Mouse (Mus musculus) heart, postnatal 0 days (tissue): ENCODE measurements at regions not wholly inside any gene's neighbourhood (a gene's known extent, or its start where the extent isn't known, plus 50 kb on each side); places are given as distances from the start of the nearest gene placed in this dataset.

Experiments used
- CTCF ChIP-seq: IDR thresholded peaks from 2 replicates; pipeline ENCODE4 v1.5.1; 2016; ENCODE audit warnings: antibody characterized with exemption, control low read depth, low read depth
- EP300 ChIP-seq: IDR thresholded peaks from 2 replicates; pipeline ENCODE4 v1.6.1; 2016; ENCODE audit warnings: antibody characterized with exemption, low read depth

DNA sequence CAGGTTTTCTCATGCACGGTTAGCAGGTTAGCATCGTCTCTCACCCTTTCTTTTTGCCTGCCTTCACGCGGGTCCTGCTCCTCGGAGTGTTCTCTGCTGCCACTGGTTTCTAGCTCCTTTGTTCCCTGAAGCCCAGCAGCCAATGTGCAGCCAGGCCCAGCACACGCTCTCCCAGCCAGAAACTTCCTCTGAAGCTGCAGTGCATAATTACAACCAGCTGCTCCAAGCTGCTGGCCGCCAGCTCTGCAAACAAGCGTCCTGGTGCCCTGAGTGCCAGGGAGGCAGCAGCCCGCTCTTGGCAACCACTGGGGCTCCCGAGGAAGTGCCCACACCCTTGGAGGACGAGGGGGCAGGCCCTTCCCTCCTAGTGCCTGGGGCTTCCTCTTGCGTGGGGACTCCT is 74.8 kb upstream of the Maml3 start:
- TF ChIP-seq CTCF (no peak; the same call in 1 of the 2 replicates), EP300 (no peak)
